Mouse (Mus musculus): ENCODE results near the gene Npl. TPM values are rescaled to one million over a fixed set of nuclear protein-coding genes. Genes with fewer than 3 reads are reported as not detected.
A peak's percentile ranks its signal among the peaks of the same experiment; 100 is the strongest.

The Npl gene
- polyA plus RNA-seq (2015; fragmentation: Nextera tagmentation; extraction: Ambion mirVana), result 22.0 and 23.9 TPM in 2 replicates

- DNase-seq (ENCODE audit: low spot score), result peak; percentile 79
Measured at GRCm38 (mm10) chr1:153549536-153550199, at the start of gene Npl. Npl (minus strand) TSS chr1:153550045.

- DNase-seq (ENCODE audit: low spot score), result no peak
Measured at GRCm38 (mm10) chr1:153599302-153600045, 49.6 kb upstream of the Npl start.

DNA sequence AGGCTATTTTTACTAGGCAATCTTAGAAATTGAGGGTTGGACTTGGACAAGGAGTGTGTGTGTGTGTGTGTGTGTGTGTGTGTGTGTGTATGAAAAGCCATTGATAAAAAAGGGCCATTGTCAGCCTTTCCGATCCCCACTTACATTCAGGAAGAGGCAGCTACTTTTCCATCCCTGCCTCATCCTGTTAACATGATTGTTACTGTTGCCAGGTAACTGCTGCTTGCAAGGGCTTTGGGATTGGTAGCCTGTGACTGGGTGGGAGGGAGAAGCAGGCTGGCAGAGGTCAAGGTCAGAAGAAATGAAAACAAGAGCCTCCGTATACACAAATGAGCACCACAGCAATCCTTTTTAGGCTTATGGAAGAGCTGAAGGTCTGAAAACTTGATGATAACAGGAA is 48.9 kb upstream of the Npl start:
- DNase-seq (ENCODE audit: low spot score), result no peak

GRCm38 (mm10) chr1:153593678-153594077 is 43.8 kb upstream of the Npl start:
- DNase-seq (ENCODE audit: low spot score), result no peak

- no peak for DNase-seq (ENCODE audit: low spot score)
Measured at GRCm38 (mm10) chr1:153590176-153590734, 40.4 kb upstream of the Npl start.

- no peak for DNase-seq (ENCODE audit: low spot score)
Measured at GRCm38 (mm10) chr1:153587956-153588355, 38.1 kb upstream of the Npl start.

- DNase-seq (ENCODE audit: low spot score), result no peak
Measured at GRCm38 (mm10) chr1:153586826-153587225, 37.0 kb upstream of the Npl start.

GRCm38 (mm10) chr1:153585752-153586151 is 35.9 kb upstream of the Npl start:
- DNase-seq (ENCODE audit: low spot score), result no peak

DNA sequence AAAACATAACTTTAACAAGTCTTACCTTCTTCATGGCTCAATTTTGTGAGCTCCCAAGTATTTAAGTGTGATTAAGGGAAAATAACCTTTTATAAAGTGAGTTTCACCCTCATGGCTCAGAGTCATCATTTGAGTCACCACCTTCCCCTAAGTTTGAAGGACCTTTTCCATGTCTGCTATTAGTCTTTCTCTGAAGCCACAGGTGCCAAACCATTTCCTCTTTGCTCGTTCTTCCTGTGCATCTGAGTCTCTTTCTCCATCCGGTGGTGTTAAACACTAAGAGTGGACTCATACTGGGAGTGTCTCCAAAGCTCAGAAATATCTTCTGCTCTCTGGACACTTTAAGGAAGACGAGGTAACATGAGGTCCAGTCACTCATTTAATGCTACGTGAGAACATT is 33.3 kb upstream of the Npl start:
- no peak for DNase-seq (ENCODE audit: low spot score)

DNA sequence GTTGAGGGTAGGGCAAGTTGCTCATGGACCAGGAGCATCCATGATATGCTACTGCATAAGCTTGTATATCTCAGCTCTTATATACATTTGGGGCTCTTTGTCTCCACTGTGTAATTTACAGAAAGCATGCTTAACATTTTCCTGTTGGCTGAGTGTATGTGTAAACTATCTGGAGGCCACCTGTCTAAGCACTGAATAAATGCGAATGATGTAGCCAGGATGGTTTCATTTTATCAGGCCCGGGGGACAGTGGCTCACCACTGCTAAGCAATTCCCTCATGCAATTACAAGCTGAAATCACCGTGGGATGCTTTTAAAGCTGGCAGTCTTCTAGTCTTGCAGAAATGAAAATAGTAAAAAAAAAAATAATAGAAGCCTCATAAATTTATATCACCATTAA is 24.9 kb upstream of the Npl start:
- DNase-seq (ENCODE audit: low spot score), result no peak

DNA sequence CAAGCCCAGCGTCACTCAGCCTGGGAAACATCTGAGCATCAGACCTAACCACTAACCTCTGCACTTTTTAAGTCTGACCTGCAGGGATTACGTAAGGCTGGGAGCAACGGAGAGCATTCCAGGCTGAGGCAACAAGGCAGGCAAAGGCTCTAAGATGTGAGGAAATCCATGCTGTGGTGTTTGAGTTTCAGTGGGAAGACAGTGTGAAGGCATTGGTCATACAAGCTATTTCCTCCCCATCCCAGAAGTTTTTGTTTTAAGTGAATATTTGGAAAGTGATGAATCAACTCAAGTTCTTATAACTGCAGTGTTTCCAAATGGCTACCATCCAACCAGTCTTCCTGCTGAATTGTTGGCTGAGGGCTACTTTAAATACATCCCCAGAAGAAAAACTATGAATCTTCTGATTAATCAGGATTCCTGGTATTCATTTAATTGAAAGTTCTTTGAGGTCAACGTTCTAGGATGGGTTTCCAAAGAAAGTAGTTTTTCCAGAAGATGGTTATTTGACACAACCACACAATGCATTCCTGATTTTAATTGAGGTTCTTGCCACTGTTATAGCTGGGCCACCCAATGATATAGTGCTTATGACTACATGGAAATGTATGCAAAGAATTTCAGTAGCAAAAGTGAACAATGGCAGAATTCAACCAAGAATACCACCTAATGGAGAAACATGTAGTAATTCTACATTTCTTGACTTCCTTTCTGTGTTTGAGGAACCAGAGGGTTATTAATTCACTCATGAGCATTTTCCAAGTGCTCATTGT is 22.6 kb upstream of the Npl start:
- DNase-seq (ENCODE audit: low spot score), result no peak

DNA sequence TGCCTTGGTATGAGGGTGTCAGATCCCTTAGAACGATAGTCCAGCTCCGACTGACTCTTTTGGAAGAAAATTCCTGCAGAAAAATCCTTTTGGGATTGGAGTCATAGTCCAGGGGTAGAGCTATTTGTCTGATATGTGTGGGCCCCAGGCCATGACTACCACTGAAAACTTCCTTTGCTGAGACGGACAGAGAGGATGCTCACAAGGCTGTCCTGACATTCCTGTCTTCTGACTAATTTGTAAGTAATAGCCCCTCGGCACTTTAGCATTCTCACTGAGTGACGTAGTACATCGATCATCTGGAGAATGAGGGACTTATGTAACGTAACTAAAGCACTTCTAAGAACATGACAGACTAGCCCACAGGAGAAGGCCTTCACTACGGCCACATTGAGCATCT is 15.9 kb upstream of the Npl start:
- DNase-seq (ENCODE audit: low spot score), result no peak

- DNase-seq (ENCODE audit: low spot score), result no peak
Measured at GRCm38 (mm10) chr1:153564701-153565100, 14.9 kb upstream of the Npl start.

DNA sequence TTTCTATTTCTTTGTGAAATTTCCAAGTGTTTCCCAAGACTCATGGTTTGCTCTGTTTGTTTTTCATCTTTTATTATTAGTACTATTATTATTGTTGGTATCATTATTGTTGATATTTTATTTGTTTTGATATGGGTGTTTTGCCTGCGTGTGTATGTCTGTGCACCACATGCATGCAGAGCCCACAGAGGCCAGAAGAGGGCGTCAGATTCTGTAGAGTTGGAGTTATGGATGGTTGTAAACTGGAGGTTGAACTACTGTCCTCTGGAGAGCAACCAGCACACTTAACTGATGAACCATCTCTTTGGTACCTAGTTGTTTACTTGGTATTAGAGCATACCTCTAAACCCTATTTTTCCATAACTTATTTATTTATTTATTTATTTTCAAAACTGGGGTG is 13.8 kb upstream of the Npl start:
- DNase-seq (ENCODE audit: low spot score), result no peak

GRCm38 (mm10) chr1:153560805-153561204 is 11.0 kb upstream of the Npl start:
- DNase-seq (ENCODE audit: low spot score), result no peak

DNA sequence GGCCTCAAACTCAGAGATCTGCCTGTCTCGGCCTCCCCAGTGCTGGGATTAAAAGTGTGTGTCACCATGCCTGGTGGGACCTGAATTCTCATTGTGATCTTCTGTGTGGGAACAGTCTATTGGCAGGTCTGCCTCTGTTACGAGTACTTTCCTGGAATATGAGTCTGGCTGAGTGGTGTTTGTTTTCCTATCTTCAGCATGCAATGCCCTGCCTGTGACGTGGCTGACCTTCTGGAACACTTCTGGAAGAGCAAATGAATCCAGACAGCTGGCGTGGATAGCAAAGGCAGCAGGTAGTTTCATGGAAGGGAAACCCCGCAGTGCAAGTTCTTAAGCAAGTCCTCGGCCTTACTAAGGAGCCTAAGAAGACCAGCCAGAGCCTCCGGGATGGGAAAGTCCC is 9.9 kb upstream of the Npl start:
- no peak for DNase-seq (ENCODE audit: low spot score)

DNA sequence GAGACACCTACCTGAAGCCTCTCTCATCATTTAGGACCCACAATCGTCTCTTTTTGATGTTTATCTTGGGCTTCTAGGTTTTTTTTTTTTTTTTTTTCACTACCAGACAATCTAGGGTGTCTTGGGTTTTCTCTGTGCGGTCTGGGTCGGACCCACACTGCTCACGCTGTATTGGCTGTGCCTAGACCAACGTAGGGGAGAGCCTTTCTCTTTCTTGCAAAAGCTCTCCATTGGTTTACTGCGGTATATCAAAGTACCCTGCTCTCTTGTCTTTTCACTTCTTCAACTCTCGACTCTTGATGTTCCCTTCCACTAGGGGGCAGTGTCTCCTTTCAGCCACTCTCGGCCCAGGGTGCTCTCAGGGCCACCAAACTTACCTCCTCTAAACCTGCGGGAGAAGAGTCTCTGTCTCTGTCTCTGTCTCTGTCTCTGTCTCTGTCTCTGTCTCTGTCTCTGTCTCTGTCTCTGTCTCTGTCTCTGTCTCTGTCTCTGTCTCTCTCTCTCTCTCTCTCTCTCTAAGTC is 9.3 kb upstream of the Npl start:
- peak; percentile 88 for DNase-seq (ENCODE audit: low spot score)

DNA sequence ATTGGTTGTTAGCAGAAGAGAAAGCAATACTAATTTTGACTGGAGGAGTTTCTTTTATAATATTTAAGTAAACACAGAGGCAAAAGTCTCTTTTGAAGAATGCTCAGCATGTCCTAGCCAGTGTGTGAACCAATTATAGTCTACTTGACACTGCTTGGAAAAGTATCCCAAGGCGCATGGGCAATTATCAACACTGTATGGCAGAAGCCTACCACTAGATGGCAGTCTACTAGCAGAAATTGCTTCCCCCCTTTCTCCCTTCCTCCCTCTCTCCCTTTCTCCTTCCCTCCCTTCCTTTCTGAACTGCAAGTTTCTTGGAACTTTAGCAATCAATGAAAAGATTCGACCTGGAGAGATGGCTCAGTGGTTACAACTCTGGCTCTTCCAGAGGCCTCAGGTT is 7.1 kb upstream of the Npl start:
- peak; percentile 54 for DNase-seq (ENCODE audit: low spot score)

DNA sequence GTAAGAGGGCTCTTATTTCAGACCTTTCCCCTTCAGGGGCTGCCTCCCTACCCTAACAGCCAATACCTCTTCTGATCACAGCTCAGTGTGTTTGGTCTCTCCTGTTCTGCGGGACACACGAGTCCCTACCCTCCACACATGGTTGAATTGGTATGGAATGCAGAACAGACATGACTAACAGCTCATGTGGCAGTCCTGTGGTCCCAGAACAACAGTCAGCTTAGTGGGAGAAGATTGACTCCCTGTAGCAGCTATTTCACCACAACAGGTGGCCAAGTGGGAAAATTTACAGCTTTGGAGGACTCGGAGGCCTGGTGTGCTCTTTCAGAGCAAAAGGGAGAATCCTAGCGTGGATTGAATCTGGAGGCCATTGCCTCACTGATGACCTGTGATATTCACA is 6.4 kb upstream of the Npl start:
- DNase-seq (ENCODE audit: low spot score), result no peak

DNA sequence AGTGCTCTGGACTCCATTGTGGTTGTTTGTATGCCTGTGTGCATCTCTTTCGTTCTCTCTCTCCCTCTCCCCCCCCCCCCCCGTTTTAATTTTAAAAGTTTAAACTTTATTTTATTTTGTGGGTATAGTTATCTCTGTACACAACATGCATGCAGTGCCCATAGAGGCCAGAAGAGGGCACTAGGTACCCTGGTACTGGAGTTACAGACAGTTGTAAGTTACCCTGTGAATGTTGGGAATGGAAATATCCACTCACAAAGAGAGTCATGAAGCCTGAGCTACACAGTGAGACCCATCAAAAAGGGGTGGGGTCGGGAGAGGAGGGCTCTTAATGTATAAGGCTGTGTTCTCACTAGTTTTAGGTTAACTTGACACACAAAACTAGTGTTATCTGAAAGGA is 969 bp upstream of the Npl start:
- peak; percentile 67 for DNase-seq (ENCODE audit: low spot score)

GRCm38 (mm10) chr1:153547555-153547954 is 2.3 kb downstream of the Npl start:
- no peak for DNase-seq (ENCODE audit: low spot score)

DNA sequence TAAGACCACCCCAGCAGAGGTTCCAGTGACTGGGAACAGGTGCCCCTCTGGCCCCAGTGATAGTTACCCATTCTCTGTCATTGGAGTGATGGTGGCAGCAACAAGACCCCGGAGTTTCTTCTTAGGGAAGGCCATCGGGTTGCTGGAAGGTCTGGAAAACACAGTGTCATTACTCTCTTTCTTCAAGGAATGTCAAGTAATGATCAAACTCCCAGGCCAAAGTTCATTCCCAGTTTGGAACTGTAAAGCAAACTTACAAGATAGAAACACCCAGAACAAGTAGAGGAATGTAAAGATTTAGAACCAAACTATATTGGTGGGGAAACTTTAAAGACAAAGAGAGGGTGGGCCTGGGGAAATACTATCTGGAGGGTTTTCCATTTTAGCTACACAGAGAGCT is 4.6 kb downstream of the Npl start:
- no peak for DNase-seq (ENCODE audit: low spot score)

Measured in thymus, postnatal 0 days (tissue).